Mouse (Mus musculus) neutrophil, adult 59 days (primary cell): ENCODE data around the gene Carmil3. TPM values are rescaled to one million over a fixed set of nuclear protein-coding genes. Genes with fewer than 3 reads are reported as not detected.

Experiments
- total RNA-seq, 2 experiments: library from RNA; stranded (reverse); gene quantifications; 1 replicate in 1 of 2; 2 replicates in 1 of 2; pipeline ENCODE4 v1.2.4; 2023

The Carmil3 gene
- total RNA-seq = under 1 TPM; 0.22 to 0.42 TPM

GRCm38 (mm10) chr14:55490361-55491201, at the start of gene Carmil3:
Carmil3 (plus strand) TSS chr14:55490651.

GRCm38 (mm10) chr14:55478651-55479599, 11.5 kb upstream of the Carmil3 start, which contains the start of gene Dhrs4:
Dhrs4 (plus strand) TSS chr14:55478758.

GRCm38 (mm10) chr14:55510125-55510731, 19.8 kb downstream of the Carmil3 start, which contains the start of gene Cpne6:
Cpne6 (plus strand) TSS chr14:55510445.

GRCm38 (mm10) chr14:55524785-55525184, 34.3 kb downstream of the Carmil3 start, which contains the start of gene Nrl:
Nrl (minus strand) TSS chr14:55524981.

GRCm38 (mm10) chr14:55540067-55540786, 49.8 kb downstream of the Carmil3 start, which contains the start of gene Pck2:
Pck2 (plus strand) TSS chr14:55540266.

Other genes with a start within 250 kb of the Carmil3 start
- 10 to 100 TPM; 16.0 to 20.8 TPM for gene Dhrs4, start 11.9 kb upstream of the Carmil3 start, total RNA-seq
- not detected for gene Cpne6, start 19.8 kb downstream of the Carmil3 start, total RNA-seq
- not detected for gene Nrl, start 34.3 kb downstream of the Carmil3 start, total RNA-seq
- gene Pck2, start 49.6 kb downstream of the Carmil3 start, total RNA-seq = 10 to 100 TPM; 25.2 to 30.4 TPM
- 10 to 100 TPM; 51.8 to 54.8 TPM for gene Dcaf11, start 69.4 kb downstream of the Carmil3 start, total RNA-seq
- 1 to 10 TPM; 1.9 to 3.3 TPM for gene A730061H03Rik, start 69.8 kb downstream of the Carmil3 start, total RNA-seq
- gene Fitm1, start 85.0 kb downstream of the Carmil3 start, total RNA-seq = not detected
- 100 to 1,000 TPM; 138 to 143 TPM for gene Psme1, start 87.5 kb downstream of the Carmil3 start, total RNA-seq
- 1 to 10 TPM; 4.4 to 5.9 TPM for gene Emc9, start 94.7 kb downstream of the Carmil3 start, total RNA-seq
- gene Psme2, start 100.5 kb downstream of the Carmil3 start, total RNA-seq = 100 to 1,000 TPM; 180 to 210 TPM
- 10 to 100 TPM; 57.6 to 74.7 TPM for gene Rnf31, start 101.1 kb downstream of the Carmil3 start, total RNA-seq
- gene Irf9, start 112.9 kb downstream of the Carmil3 start, total RNA-seq = 10 to 100 TPM; 42.3 to 50.1 TPM
- gene Rec8, start 127.4 kb downstream of the Carmil3 start, total RNA-seq = 1 to 10 TPM in 1 of 2 experiments, not detected in 1; 1.3 TPM
- gene Ipo4, start 145.3 kb downstream of the Carmil3 start, total RNA-seq = 10 to 100 TPM; 10.7 to 12.2 TPM
- 1 to 10 TPM in 1 of 2 experiments, under 1 TPM in 1; 0.79 to 2.4 TPM for gene Gm49378, start 147.2 kb downstream of the Carmil3 start, total RNA-seq
- 10 to 100 TPM; 34.3 to 37.8 TPM for gene Tm9sf1, start 153.2 kb downstream of the Carmil3 start, total RNA-seq
- 1 to 10 TPM; 1.6 to 2.0 TPM for gene Tssk4, start 159.5 kb downstream of the Carmil3 start, total RNA-seq
- 10 to 100 TPM; 13.2 to 13.9 TPM for gene Mdp1, start 169.9 kb downstream of the Carmil3 start, total RNA-seq
- gene Gmpr2, start 181.3 kb downstream of the Carmil3 start, total RNA-seq = 10 to 100 TPM; 15.8 to 16.6 TPM
- 100 to 1,000 TPM; 154 to 173 TPM for gene Nedd8, start 181.5 kb downstream of the Carmil3 start, total RNA-seq
- 10 to 100 TPM; 53.2 to 64.0 TPM for gene Tinf2, start 191.2 kb downstream of the Carmil3 start, total RNA-seq
- gene Tgm1, start 223.3 kb downstream of the Carmil3 start, total RNA-seq = 1 to 10 TPM in 1 of 2 experiments, under 1 TPM in 1; 0.71 to 1.4 TPM
- gene Rabggta, start 231.6 kb downstream of the Carmil3 start, total RNA-seq = 10 to 100 TPM; 23.8 to 27.4 TPM